Mouse (Mus musculus) CH12.LX (cell line): Measurements from ENCODE around the gene Gm20388. TPM values are rescaled to one million over a fixed set of nuclear protein-coding genes. Genes with fewer than 3 reads are reported as not detected.

Experiments used
- DNase-seq: peaks from one replicate; pipeline ENCODE4 v3.0.0-alpha.2; 2013; ENCODE audit errors: extremely low read depth
- H3K27ac ChIP-seq: 2 replicates; pipeline ENCODE4 v1.5.1; 2012; ENCODE audit warnings: low read depth, mild to moderate bottlenecking, control low read depth, moderate library complexity; ENCODE audit not compliant: insufficient read depth
- H3K27me3 ChIP-seq: replicated peaks from 2 replicates; pipeline ENCODE3; 2012; ENCODE audit warnings: inconsistent platforms
- H3K36me3 ChIP-seq, 2 experiments: replicated peaks in 1 of 2; 2 replicates each; pipeline versions ENCODE3 to v1.6.1; 2012; ENCODE audit warnings: inconsistent platforms in 1 of 2, low read length in 1 of 2, mild to moderate bottlenecking in 1 of 2, mixed read lengths in 1 of 2, moderate library complexity in 1 of 2; ENCODE audit not compliant: control insufficient read depth in 1 of 2, insufficient read depth in 1 of 2
- H3K4me1 ChIP-seq, 2 experiments: 2 replicates each; pipeline ENCODE4 v1.6.1; 2012; ENCODE audit warnings: inconsistent platforms in 1 of 2, moderate library complexity in 1 of 2; ENCODE audit not compliant: insufficient read depth in 2 of 2, control insufficient read depth in 1 of 2
- H3K4me2 ChIP-seq: 2 replicates; pipeline ENCODE4 v1.6.1; 2012; ENCODE audit warnings: low read depth, mild to moderate bottlenecking, control low read depth; ENCODE audit not compliant: poor library complexity, insufficient read depth, severe bottlenecking
- H3K4me3 ChIP-seq, 3 experiments: fragments of 150-350 bp in 1 of 3; sonication (generic) in 1 of 3; replicated peaks in 1 of 3; 2 replicates each; pipeline versions ENCODE3 to v1.5.1; 2011 to 2012; ENCODE audit warnings: low read depth in 2 of 3, low read length in 2 of 3, mild to moderate bottlenecking in 2 of 3, moderate library complexity in 2 of 3, control low read depth in 1 of 3, improper control_type of control experiment in 1 of 3, inconsistent platforms in 1 of 3, mixed read lengths in 1 of 3; ENCODE audit not compliant: poor library complexity in 1 of 3
- H3K79me2 ChIP-seq: replicated peaks from 2 replicates; pipeline ENCODE4 v1.6.1; 2012; ENCODE audit warnings: mild to moderate bottlenecking, moderate library complexity; ENCODE audit not compliant: control insufficient read depth, poor library complexity, insufficient read depth, severe bottlenecking; ENCODE audit errors: extremely low read depth
- H3K9ac ChIP-seq: 2 replicates; pipeline ENCODE4 v1.6.1; 2012; ENCODE audit warnings: low read depth, mild to moderate bottlenecking, control low read depth, moderate library complexity; ENCODE audit not compliant: insufficient read depth
- H3K9me3 ChIP-seq: replicated peaks from 2 replicates; pipeline ENCODE3; 2012; ENCODE audit warnings: low read length, inconsistent platforms, mixed read lengths
- CHD2 ChIP-seq: IDR thresholded peaks from 2 replicates; pipeline ENCODE4 v1.6.1; 2011; ENCODE audit warnings: low read length, improper control_type of control experiment
- E2F4 ChIP-seq: IDR thresholded peaks from 2 replicates; pipeline ENCODE4 v1.6.1; 2011; ENCODE audit warnings: low read depth, low read length, improper control_type of control experiment; ENCODE audit not compliant: insufficient replicate concordance
- ELF1 ChIP-seq: IDR thresholded peaks from 2 replicates; pipeline ENCODE4 v1.6.1; 2014; ENCODE audit warnings: low read depth, mild to moderate bottlenecking, inconsistent platforms, low read length, improper control_type of control experiment
- EP300 ChIP-seq: IDR thresholded peaks from 2 replicates; pipeline ENCODE4 v1.6.1; 2011; ENCODE audit warnings: low read length, improper control_type of control experiment
- ETS1 ChIP-seq: conservative IDR thresholded peaks from 2 replicates; pipeline ENCODE4 v1.6.1; 2012; ENCODE audit warnings: low read depth, mild to moderate bottlenecking, inconsistent platforms, low read length, improper control_type of control experiment, moderate library complexity
- GABPA ChIP-seq: IDR thresholded peaks from 2 replicates; pipeline ENCODE4 v1.6.1; 2012; ENCODE audit warnings: low read depth, low read length, improper control_type of control experiment, inconsistent platforms; ENCODE audit not compliant: insufficient replicate concordance
- JUN ChIP-seq: IDR thresholded peaks from 2 replicates; pipeline ENCODE4 v1.6.1; 2011; ENCODE audit warnings: low read depth, mild to moderate bottlenecking, low read length, improper control_type of control experiment, moderate library complexity; ENCODE audit not compliant: insufficient read depth
- JUND ChIP-seq: conservative IDR thresholded peaks from 2 replicates; pipeline ENCODE4 v1.6.1; 2011; ENCODE audit warnings: low read depth, low read length, improper control_type of control experiment
- KAT2A ChIP-seq: IDR thresholded peaks from 2 replicates; pipeline ENCODE4 v1.6.1; 2012; ENCODE audit warnings: low read length, improper control_type of control experiment, inconsistent platforms; ENCODE audit not compliant: insufficient replicate concordance
- MAX ChIP-seq: IDR thresholded peaks from 2 replicates; pipeline ENCODE4 v1.6.1; 2011; ENCODE audit warnings: low read length, improper control_type of control experiment
- NELFE ChIP-seq: IDR thresholded peaks from 2 replicates; pipeline ENCODE4 v1.6.1; 2011; ENCODE audit warnings: low read depth, low read length, improper control_type of control experiment
- POLR2A ChIP-seq: IDR thresholded peaks from 2 replicates; pipeline ENCODE4 v1.6.1; 2011; ENCODE audit warnings: low read depth, mild to moderate bottlenecking, improper control_type of control experiment, low read length
- POLR2AphosphoS2 ChIP-seq: IDR thresholded peaks from 2 replicates; pipeline ENCODE4 v1.6.1; 2011; ENCODE audit warnings: low read depth, low read length, improper control_type of control experiment
- RCOR1 ChIP-seq: conservative IDR thresholded peaks from 2 replicates; pipeline ENCODE4 v1.6.1; 2012; ENCODE audit warnings: low read depth, mild to moderate bottlenecking, inconsistent platforms, low read length, improper control_type of control experiment
- USF1 ChIP-seq: IDR thresholded peaks from 2 replicates; pipeline ENCODE4 v1.6.1; 2014; ENCODE audit warnings: low read depth, mild to moderate bottlenecking, inconsistent platforms, low read length, improper control_type of control experiment
- USF2 ChIP-seq: conservative IDR thresholded peaks from 2 replicates; pipeline ENCODE4 v1.6.1; 2011; ENCODE audit warnings: low read depth, low read length, improper control_type of control experiment
- ZMIZ1 ChIP-seq: IDR thresholded peaks from 2 replicates; pipeline ENCODE4 v1.6.1; 2012; ENCODE audit warnings: low read depth, mild to moderate bottlenecking, inconsistent platforms, low read length, improper control_type of control experiment
- dilution Hi-C: fragments of 300-500 bp; cut with MboI; formaldehyde crosslinking; loops from 2 replicates; pipeline ENCODE4 v1.14.3; 2020; ENCODE audit warnings: low sequenced_read_pairs; ENCODE audit not compliant: extremely low pct_unique_long_range_greater_than_20kb, extremely low pct_ligation_motif_present
- in situ Hi-C: fragments of 300-500 bp; cut with MboI; formaldehyde crosslinking; loops from 3 replicates; pipeline ENCODE4 v1.14.3; 2019; ENCODE audit warnings: low sequenced_read_pairs, low pct_ligation_motif_present, low pct_unique_long_range_greater_than_20kb, mixed read lengths
- polyA plus RNA-seq: library from polyadenylated mRNA; unstranded; fragments of >175 nt; gene quantifications from 2 replicates; pipeline ENCODE4 v1.2.1, GENCODE M21; 2012; ENCODE audit warnings: low read depth; ENCODE audit not compliant: insufficient read length
- total RNA-seq, 2 experiments: library from RNA; depleted of rRNA; stranded (reverse); fragments of 300-350 nt in 1 of 2; fragments of >200 nt in 1 of 2; gene quantifications; 2 replicates each; pipeline ENCODE4 v1.2.3; 2012 to 2014

Gm20388 gene
- total and polyA plus RNA-seq, 3 experiments, result 14.8 to 26.3 (median 22.2) TPM

GRCm38 (mm10) chr8:121125311-121125876 is 1214.8 kb downstream of the Gm20388 start:
- no peaks in the 10 kb centered on the region for H3K79me2 ChIP-seq
- H3K4me2 ChIP-seq, result no peak overlapping the region
- no peaks in the 10 kb centered on the region for H3K9me3 ChIP-seq
- H3K27ac ChIP-seq, result no peak overlapping the region
- no peak overlapping the region for H3K4me3 ChIP-seq
- H3K9ac ChIP-seq, result no peak overlapping the region
- dilution Hi-C loops (no loop called here), in situ Hi-C loops (no loop called here)
- H3K27me3 ChIP-seq, result peaks cover 53% of the 10 kb centered on the region
- H3K36me3 ChIP-seq, result no peaks in the 10 kb centered on the region
- peaks cover 7 to 14% of the 10 kb centered on the region in 2 experiments for H3K4me1 ChIP-seq
- no peak for DNase-seq
- TF ChIP-seq JUN, result no peak
- TF ChIP-seq NELFE, result no peak
- TF ChIP-seq ELF1, result no peak
- TF ChIP-seq ZMIZ1, result no peak
- TF ChIP-seq JUND, result no peak
- TF ChIP-seq POLR2AphosphoS2, result no peak
- TF ChIP-seq POLR2A, result no peak
- TF ChIP-seq ETS1, result no peak
- TF ChIP-seq KAT2A, result no peak
- TF ChIP-seq EP300, result no peak
- no peak for TF ChIP-seq USF2
- TF ChIP-seq E2F4, result no peak
- no peak for TF ChIP-seq GABPA
- TF ChIP-seq RCOR1, result no peak
- TF ChIP-seq MAX, result no peak

- in situ Hi-C loops, result no loop called here
- no peak for DNase-seq
- H3K4me2 ChIP-seq, result no peak overlapping the region
- H3K27ac ChIP-seq, result no peak overlapping the region
- no peak overlapping the region for H3K9ac ChIP-seq
- dilution Hi-C loops, result no loop called here
- H3K27me3 ChIP-seq, result peaks cover 53% of the 10 kb centered on the region
- H3K4me3 ChIP-seq, result no peak overlapping the region
- H3K79me2 ChIP-seq, result no peaks in the 10 kb centered on the region
- TF ChIP-seq USF1, result no peak
- TF ChIP-seq E2F4, result no peak
- TF ChIP-seq GABPA, result no peak
- no peak for TF ChIP-seq CHD2
- peaks cover 7 to 14% of the 10 kb centered on the region in 2 experiments for H3K4me1 ChIP-seq
- H3K36me3 ChIP-seq, result no peaks in the 10 kb centered on the region
- no peaks in the 10 kb centered on the region for H3K9me3 ChIP-seq
Observed at GRCm38 (mm10) chr8:121126191-121126590, 1215.5 kb downstream of the Gm20388 start.
